ENCODE assay signal across 29 mouse cellular contexts in genomic region chr4:25197310-25197709, GRCm38 (mm10). TPM values are rescaled to one million over a fixed set of nuclear protein-coding genes. Genes with fewer than 3 reads are reported as not detected.
"Had no signal": no experiment of that assay in that cellular context is flagged by ENCODE, and none has a peak within 500 bp of the region (broad histone marks: within the 10 kb centered on the region; RNA-seq: fewer than 3 reads in every experiment).

No protein-coding gene starts in this region.

- DNase-seq: gastrocnemius, adult 2 months; gastrocnemius, postnatal 10 days; gastrocnemius, postnatal 25 days; heart, adult 18-20 months; heart, postnatal 10 days; heart, postnatal 4 days; kidney, adult 18-20 months; kidney, adult 8-10 months; kidney, postnatal 10 days; kidney, postnatal 25 days; kidney, postnatal 4 days; liver had no signal

- H3K4me3 ChIP-seq: gastrocnemius, adult 2 months; heart, embryonic 10.5 days; heart, embryonic 12.5 days; hindbrain, embryonic 13.5 days; intestine, embryonic 15.5 days; layer of hippocampus, adult 2 months; left cerebral cortex, adult 2 months; limb, embryonic 10.5 days; limb, embryonic 12.5 days had no signal

- H3K36me3 ChIP-seq: heart, embryonic 10.5 days; heart, embryonic 12.5 days; hindbrain, embryonic 13.5 days; intestine, embryonic 15.5 days; limb, embryonic 10.5 days; limb, embryonic 12.5 days had no signal

- H3K27me3 ChIP-seq: heart, embryonic 12.5 days; hindbrain, embryonic 13.5 days; intestine, embryonic 15.5 days; limb, embryonic 12.5 days had no signal

- H3K9ac ChIP-seq: heart, embryonic 12.5 days; hindbrain, embryonic 13.5 days; intestine, embryonic 15.5 days; limb, embryonic 12.5 days had no signal

- H3K4me1 ChIP-seq: heart, embryonic 10.5 days; heart, embryonic 12.5 days; hindbrain, embryonic 13.5 days; intestine, embryonic 15.5 days; limb, embryonic 10.5 days; limb, embryonic 12.5 days had no signal

- H3K4me2 ChIP-seq: heart, embryonic 12.5 days; hindbrain, embryonic 13.5 days; intestine, embryonic 15.5 days; limb, embryonic 12.5 days; liver, embryonic 11.5 days had no signal

- ATAC-seq: forebrain, embryonic 16.5 days; inflammation-experienced regulatory T-cells, adult 6 months; intestine, embryonic 15.5 days; intestine, postnatal 0 days had no signal

- H3K9me3 ChIP-seq: heart, embryonic 10.5 days; heart, embryonic 12.5 days; hindbrain, embryonic 13.5 days; intestine, embryonic 15.5 days; limb, embryonic 10.5 days; limb, embryonic 12.5 days had no signal

- H3K27ac ChIP-seq: gastrocnemius, adult 2 months; heart, embryonic 10.5 days; hindbrain, embryonic 13.5 days; intestine, embryonic 15.5 days; layer of hippocampus, adult 2 months; left cerebral cortex, adult 2 months; limb, embryonic 10.5 days; limb, embryonic 12.5 days had no signal

RNA-seq across cellular contexts. Expression of gene Fhl5, which starts 45.4 kb away (rescaled TPM):
- total RNA-seq: granulocyte monocyte progenitor cell, adult 5-6 weeks had no signal
- polyA plus RNA-seq: forebrain, embryonic 16.5 days; heart, embryonic 10.5 days; heart, embryonic 12.5 days; heart, embryonic 14.5 days; heart, embryonic 16.5 days; hindbrain, embryonic 13.5 days; inflammation-experienced regulatory T-cells, adult 6 months; kidney, embryonic 14.5 days; kidney, embryonic 16.5 days; limb, embryonic 10.5 days; limb, embryonic 12.5 days; liver, embryonic 11.5 days had no signal
